Mouse (Mus musculus) embryo, embryonic 9.5 days (tissue): ENCODE results near the gene Spata21.

Source experiments
- DNase-seq: peaks from one replicate; pipeline ENCODE4 v3.0.0-alpha.2; 2017; ENCODE audit errors: extremely low spot score

Gene Spata21

GRCm38 (mm10) chr4:141074109-141074508 lies 14.0 kb upstream of the Spata21 start:
- DNase-seq = no peak

- DNase-seq = no peak
Measured at GRCm38 (mm10) chr4:141076761-141077506, 11.2 kb upstream of the Spata21 start.

GRCm38 (mm10) chr4:141077681-141078509 lies 10.2 kb upstream of the Spata21 start, which contains the start of gene Necap2:
Gene Necap2 (minus strand): TSS chr4:141078357.
- DNase-seq = peak; percentile 93

- DNase-seq = no peak
Measured at GRCm38 (mm10) chr4:141078510-141079137, 9.5 kb upstream of the Spata21 start.

GRCm38 (mm10) chr4:141086862-141087261 lies 1.3 kb upstream of the Spata21 start:
- DNase-seq = no peak

- no peak for DNase-seq
Measured at GRCm38 (mm10) chr4:141088714-141089113, 581 bp downstream of the Spata21 start.

DNA sequence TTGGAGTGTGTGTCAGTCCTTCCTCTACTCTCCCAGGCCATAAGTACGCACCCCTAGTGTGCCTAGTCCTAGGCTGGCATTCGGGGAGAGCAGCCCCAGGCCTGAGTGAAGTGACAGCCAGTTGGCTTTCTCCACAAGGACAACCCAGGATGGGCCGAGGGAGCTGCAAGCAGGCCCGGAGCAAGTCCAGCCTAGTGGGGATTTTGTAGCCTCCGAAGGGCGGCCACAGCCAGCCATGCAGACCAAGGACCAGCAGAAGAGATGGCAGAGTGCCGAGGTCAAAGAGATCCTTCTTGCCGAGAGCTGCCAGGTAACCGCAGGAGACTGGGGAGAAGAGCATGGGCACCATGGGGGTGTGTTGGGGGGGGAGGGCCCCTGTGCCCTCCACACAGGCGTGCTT lies 6.9 kb downstream of the Spata21 start:
- no peak for DNase-seq

DNA sequence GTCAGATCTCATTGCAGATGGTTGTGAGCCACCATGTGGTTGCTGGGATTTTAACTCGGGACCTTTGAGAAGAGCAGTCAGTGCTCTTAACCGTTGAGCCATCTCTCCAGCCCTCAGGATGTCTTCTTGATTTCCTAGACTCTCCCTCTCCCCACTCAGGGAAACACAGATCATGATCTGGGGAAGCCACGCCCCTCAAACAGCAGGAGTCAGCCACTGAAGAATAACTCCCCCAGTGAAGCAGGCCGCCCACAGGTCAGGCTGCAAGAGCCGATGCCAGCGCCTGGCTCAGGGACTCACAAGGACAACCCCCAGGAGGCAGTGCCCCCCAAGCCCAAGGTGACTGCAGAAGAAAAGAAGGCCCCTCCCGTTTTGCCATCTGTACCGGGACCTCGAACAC lies 8.6 kb downstream of the Spata21 start:
- DNase-seq = no peak

GRCm38 (mm10) chr4:141098935-141099334 lies 10.8 kb downstream of the Spata21 start:
- no peak for DNase-seq

DNA sequence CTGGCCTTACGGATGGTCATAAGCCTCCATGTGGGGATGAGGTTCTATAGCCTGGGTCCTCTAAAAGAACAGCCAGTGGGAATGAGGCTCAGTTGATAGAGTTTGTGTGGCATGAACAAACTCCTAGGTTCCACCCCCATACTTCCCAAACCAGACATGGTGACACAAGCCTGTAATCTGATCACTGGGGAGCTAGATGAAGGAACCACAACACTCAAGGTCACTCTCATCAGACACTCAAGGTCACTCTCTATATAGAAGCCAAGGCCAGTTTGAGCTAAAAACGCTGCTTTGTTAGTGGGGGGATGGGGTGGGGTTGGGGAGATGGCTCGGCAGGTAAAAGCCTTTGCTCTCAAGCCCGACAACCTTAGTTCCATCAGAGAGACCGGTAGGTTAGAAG lies 11.8 kb downstream of the Spata21 start:
- DNase-seq = no peak

DNA sequence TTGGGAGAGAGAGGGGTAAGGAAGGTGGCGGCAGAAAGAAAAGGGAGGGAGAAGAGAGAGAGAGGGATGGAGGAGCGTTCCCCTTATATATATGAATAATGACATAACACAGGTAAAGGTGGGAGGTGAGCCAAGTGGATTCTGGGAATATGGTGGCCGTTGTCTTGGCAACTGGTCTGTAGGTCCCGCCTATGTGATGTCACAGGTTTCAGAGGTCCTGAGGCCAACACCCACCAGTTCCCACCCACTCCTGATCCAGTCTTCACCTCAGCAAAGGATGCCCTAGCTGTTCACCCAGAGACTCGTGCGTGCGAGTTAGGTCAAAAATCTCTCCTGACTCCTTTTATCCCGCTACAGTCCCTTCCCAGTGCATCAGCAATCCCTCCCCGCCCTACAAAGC lies 13.2 kb downstream of the Spata21 start:
- DNase-seq = no peak

DNA sequence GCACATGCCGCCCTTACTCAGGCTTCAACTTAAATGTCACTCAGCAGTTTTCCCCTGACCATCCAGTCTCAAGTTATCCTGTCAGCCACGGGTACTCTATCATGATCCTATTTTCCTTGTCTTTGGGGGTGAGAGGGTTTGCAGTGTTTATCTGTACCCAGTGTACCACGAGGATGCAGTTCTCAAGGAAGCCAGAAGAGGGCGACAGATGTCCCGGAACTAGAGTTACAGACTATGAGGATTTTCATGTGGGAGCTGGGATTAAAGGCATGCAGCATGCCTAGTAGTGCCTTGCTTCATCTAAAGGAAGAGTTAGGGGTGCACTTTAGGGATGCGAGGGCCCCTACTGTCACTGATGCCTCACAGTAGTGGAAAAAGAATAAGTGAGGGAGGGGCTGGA lies 13.7 kb downstream of the Spata21 start:
- peak; percentile 26 for DNase-seq

GRCm38 (mm10) chr4:141106526-141107183 lies 18.5 kb downstream of the Spata21 start:
- DNase-seq = no peak

DNA sequence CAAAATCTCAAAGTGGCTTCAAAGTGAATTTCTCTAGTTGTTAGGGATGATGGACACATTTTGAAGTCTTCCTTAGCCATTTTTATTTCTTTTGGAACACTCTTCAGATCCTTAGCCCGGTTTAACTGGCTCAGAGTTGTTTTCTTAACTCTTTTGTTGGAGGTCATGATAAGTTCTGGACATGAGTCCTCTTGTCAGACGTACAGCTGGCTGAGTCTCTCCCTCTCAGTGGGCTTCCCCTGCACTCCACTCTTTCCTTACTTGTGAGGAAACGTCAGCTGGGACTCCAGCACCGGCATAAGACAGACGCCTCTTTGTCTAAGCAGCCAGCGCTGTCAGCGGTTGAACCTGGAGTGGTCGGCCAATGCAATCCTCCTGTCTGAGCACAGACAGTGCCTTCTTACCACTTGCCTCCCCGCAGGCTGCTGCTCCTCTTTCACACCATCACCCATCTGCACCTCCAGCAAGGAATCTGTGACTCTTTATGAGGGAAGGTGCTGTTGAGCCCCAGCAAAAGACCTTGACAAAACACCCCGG lies 20.1 kb downstream of the Spata21 start:
- DNase-seq = no peak

DNA sequence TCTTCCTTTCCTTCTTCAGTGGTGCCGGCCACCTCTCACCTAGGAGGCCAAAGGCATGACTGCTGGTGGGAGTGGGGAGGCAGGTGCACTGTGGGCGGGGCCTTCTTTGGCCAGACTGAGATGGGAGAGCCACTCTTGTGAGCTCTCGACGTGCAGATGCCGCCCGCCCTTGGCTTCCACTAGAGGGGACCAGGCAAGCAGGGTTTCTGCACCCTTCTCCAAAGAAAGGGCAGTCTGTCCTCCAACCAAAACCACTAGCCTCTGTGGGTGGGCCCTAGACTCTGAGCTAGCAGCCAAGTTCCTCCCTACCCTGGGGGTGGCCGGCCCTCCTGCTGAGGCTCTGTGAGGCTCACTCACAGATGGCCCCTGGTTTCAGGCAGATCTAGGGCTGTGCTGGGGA lies 25.7 kb downstream of the Spata21 start:
- DNase-seq = no peak

- DNase-seq = no peak
Measured at GRCm38 (mm10) chr4:141114521-141114981, 26.4 kb downstream of the Spata21 start.

DNA sequence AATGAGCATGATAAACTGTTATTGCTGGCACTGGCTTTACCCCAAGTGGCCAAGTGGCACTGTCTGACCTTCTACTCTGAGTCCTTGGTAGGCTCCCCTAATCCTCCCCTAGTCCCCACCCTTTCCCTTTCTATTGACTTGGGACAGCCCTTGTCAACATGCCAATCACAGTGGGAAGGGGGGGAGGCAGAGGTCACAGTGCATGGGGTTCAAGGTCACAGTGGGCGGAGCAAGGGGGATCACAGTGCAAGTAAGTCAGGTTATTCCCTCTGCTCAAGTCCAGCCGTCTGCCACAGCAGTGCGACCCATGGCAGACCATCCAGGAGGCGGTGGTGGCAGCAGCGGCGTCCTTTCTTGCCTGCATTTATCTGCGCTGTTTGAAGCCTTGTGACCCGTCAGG lies 27.3 kb downstream of the Spata21 start:
- DNase-seq = no peak

GRCm38 (mm10) chr4:141118691-141119090 lies 30.6 kb downstream of the Spata21 start:
- DNase-seq = no peak

DNA sequence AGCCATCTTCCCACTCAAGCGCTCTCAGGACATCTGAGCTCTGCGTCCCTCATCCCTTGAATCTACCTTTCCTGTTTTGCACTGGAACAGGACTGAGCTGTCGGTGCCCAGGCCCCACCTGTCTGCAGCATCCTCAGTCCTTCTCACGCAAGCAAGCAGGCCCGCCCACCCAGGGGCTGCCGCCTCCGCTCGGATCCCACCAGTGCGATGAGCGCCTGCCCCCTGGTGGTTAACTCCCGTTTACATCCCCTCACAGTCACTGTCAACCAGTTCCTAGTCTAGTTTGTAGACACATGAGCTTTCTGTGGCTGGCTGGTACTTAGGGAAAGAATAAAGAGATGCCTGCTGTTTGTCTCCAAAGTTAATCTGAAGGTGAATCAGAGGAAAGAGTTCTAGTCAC lies 32.6 kb downstream of the Spata21 start:
- DNase-seq = peak; percentile 80

GRCm38 (mm10) chr4:141122663-141123062 lies 34.5 kb downstream of the Spata21 start:
- no peak for DNase-seq

DNA sequence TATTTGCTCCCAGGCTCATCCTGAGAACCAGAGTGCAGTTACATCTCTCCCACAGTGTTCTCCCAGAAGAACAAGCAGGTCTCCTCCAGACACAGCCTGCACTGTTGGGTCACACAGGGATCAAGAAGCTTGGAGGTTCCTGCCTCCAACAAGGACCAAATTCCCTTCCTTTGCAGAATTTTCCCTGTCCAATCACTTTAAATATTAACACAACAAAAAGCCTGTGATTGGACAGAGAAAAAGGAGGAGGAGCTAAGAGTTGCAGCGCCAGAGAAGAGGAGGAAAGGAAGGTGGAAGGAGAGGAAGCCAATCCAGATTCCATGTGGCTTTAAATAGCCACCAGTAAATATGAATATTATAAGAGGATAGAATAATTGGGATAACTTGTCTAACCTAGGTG lies 34.9 kb downstream of the Spata21 start:
- DNase-seq = no peak
